Mouse (Mus musculus): ENCODE measurements around the gene Zfp988. TPM values are rescaled to one million over a fixed set of nuclear protein-coding genes. Genes with fewer than 3 reads are reported as not detected.
"Not testable (repeated sequence)": the region's sequence is repeated elsewhere in the genome, so short reads cannot be mapped to it uniquely, and the experiment has no call there.

Zfp988 gene
- polyA plus RNA-seq, 1 experiment from 2014 or later = not detected

GRCm38 (mm10) chr4:147361003-147361402 lies 55.5 kb downstream of the Zfp988 start, which contains the start of gene Zfp978:
Zfp978 (plus strand) TSS chr4:147361303.
- no CpG with 5 or more reads among the region's 6 CpGs for WGBS
- not testable (repeated sequence) for H3K4me2 ChIP-seq; H3K27ac ChIP-seq; H3K4me3 ChIP-seq; H3K27me3 ChIP-seq; H3K9ac ChIP-seq; H3K4me1 ChIP-seq; ATAC-seq (ENCODE audit: insufficient number of reproducible peaks, insufficient read depth, low FRiP score, low TSS enrichment, low read depth); H3K36me3 ChIP-seq; H3K9me3 ChIP-seq

- WGBS = no CpG with 5 or more reads among the region's 1 CpGs
- ATAC-seq (ENCODE audit: insufficient number of reproducible peaks, insufficient read depth, low FRiP score, low TSS enrichment, low read depth) = peak; percentile 69; the same call in 1 of the 2 replicates
- H3K27me3 ChIP-seq, H3K27ac ChIP-seq, H3K36me3 ChIP-seq, H3K4me2 ChIP-seq, H3K9me3 ChIP-seq, H3K4me1 ChIP-seq, H3K4me3 ChIP-seq, H3K9ac ChIP-seq: not testable (repeated sequence)
Measured at GRCm38 (mm10) chr4:147361872-147362271, 56.4 kb downstream of the Zfp988 start.

GRCm38 (mm10) chr4:147369564-147369963 lies 64.1 kb downstream of the Zfp988 start:
- no CpG with 5 or more reads among the region's 2 CpGs for WGBS
- H3K4me3 ChIP-seq, H3K4me2 ChIP-seq, H3K27me3 ChIP-seq, H3K27ac ChIP-seq, H3K9ac ChIP-seq, H3K4me1 ChIP-seq, H3K36me3 ChIP-seq, H3K9me3 ChIP-seq: not testable (repeated sequence)
- peak; percentile 93 for ATAC-seq (ENCODE audit: insufficient number of reproducible peaks, insufficient read depth, low FRiP score, low TSS enrichment, low read depth)

- ATAC-seq (ENCODE audit: insufficient number of reproducible peaks, insufficient read depth, low FRiP score, low TSS enrichment, low read depth) = not testable (repeated sequence)
- WGBS = 86% methylated on average over 4 of the region's 4 CpGs
Measured at GRCm38 (mm10) chr4:147383199-147383598, 77.7 kb downstream of the Zfp988 start.

More at GRCm38 (mm10) chr4:147383199-147383598, 77.7 kb downstream of the Zfp988 start:
- H3K27me3 ChIP-seq, H3K4me1 ChIP-seq, H3K4me2 ChIP-seq, H3K9me3 ChIP-seq, H3K9ac ChIP-seq, H3K27ac ChIP-seq, H3K4me3 ChIP-seq, H3K36me3 ChIP-seq: not testable (repeated sequence)

Other genes starting within 250 kb of the Zfp988 start
- gene Zfp991, start 173.6 kb upstream of the Zfp988 start, polyA plus RNA-seq (2015; fragmentation: Nextera tagmentation; extraction: Ambion mirVana) = 6.9 and 7.3 TPM in 2 replicates
- not detected in 2 replicates for gene Zfp978, start 55.6 kb downstream of the Zfp988 start, polyA plus RNA-seq (2015; fragmentation: Nextera tagmentation; extraction: Ambion mirVana)
- gene Zfp982, start 186.7 kb downstream of the Zfp988 start, polyA plus RNA-seq (2015; fragmentation: Nextera tagmentation; extraction: Ambion mirVana) = 5.5 and 7.6 TPM in 2 replicates
- gene Gm16503, start 234.5 kb downstream of the Zfp988 start, polyA plus RNA-seq (2015; fragmentation: Nextera tagmentation; extraction: Ambion mirVana) = 0.45 and 0.96 TPM in 2 replicates
- gene Zfp985, start 247.6 kb downstream of the Zfp988 start, polyA plus RNA-seq (2015; fragmentation: Nextera tagmentation; extraction: Ambion mirVana) = 0.07 and 0.10 TPM in 2 replicates